Mouse (Mus musculus) T-cell, adult 66 days (primary cell): Measurements from ENCODE around the gene Meaf6. TPM values are rescaled to one million over a fixed set of nuclear protein-coding genes. Genes with fewer than 3 reads are reported as not detected.

Experiments used
- total RNA-seq, 2 experiments: library from RNA; stranded (reverse); gene quantifications; 3 replicates in 1 of 2; 4 replicates in 1 of 2; pipeline ENCODE4 v1.2.4; 2023

Gene Meaf6
- total RNA-seq: 10 to 100 TPM; 43.7 to 47.9 TPM

GRCm38 (mm10) chr4:125084403-125085345 is at the start of gene Meaf6:
Gene Meaf6 (plus strand): TSS chr4:125085134.

GRCm38 (mm10) chr4:125065517-125066307 is 19.2 kb upstream of the Meaf6 start, which contains the start of gene Dnali1:
Gene Dnali1 (minus strand): TSS chr4:125065703.

GRCm38 (mm10) chr4:125066490-125067370 is 18.2 kb upstream of the Meaf6 start, which contains the start of gene Snip1:
Gene Snip1 (plus strand): TSS chr4:125066672.

GRCm38 (mm10) chr4:125127305-125128084 is 42.6 kb downstream of the Meaf6 start, which contains the start of gene Zc3h12a:
Gene Zc3h12a (minus strand): TSS chr4:125127840.

Other genes with a start within 250 kb of the Meaf6 start
- 100 to 1,000 TPM; 111 to 120 TPM for gene Yrdc, start 234.5 kb upstream of the Meaf6 start, total RNA-seq
- 10 to 100 TPM; 21.6 to 26.9 TPM for gene 1110065P20Rik, start 233.9 kb upstream of the Meaf6 start, total RNA-seq
- 1 to 10 TPM; 4.8 to 5.1 TPM for gene Maneal, start 223.0 kb upstream of the Meaf6 start, total RNA-seq
- not detected for gene Epha10, start 204.2 kb upstream of the Meaf6 start, total RNA-seq
- 10 to 100 TPM; 21.1 to 21.9 TPM for gene 9930104L06Rik, start 148.1 kb upstream of the Meaf6 start, total RNA-seq
- 1 to 10 TPM; 4.2 to 9.0 TPM for gene Cdca8, start 145.8 kb upstream of the Meaf6 start, total RNA-seq
- not detected for gene Rspo1, start 98.7 kb upstream of the Meaf6 start, total RNA-seq
- gene Gnl2, start 68.5 kb upstream of the Meaf6 start, total RNA-seq: 10 to 100 TPM; 81.0 to 90.1 TPM
- not detected for gene Dnali1, start 19.4 kb upstream of the Meaf6 start, total RNA-seq
- 10 to 100 TPM; 49.1 to 56.6 TPM for gene Snip1, start 18.5 kb upstream of the Meaf6 start, total RNA-seq
- gene Zc3h12a, start 42.7 kb downstream of the Meaf6 start, total RNA-seq: 100 to 1,000 TPM; 163 to 205 TPM